Mouse (Mus musculus): ENCODE data around the gene Lmntd1.

Gene Lmntd1

GRCm38 (mm10) chr6:145380961-145381360 lies 233.2 kb downstream of the Lmntd1 start:
- no peak for DNase-seq (ENCODE audit: low spot score in 2 of 2)

GRCm38 (mm10) chr6:145379175-145379574 lies 234.9 kb downstream of the Lmntd1 start:
- no peak for DNase-seq (ENCODE audit: low spot score in 2 of 2)

GRCm38 (mm10) chr6:145378689-145379088 lies 235.4 kb downstream of the Lmntd1 start:
- no peak for DNase-seq (ENCODE audit: low spot score in 2 of 2)

GRCm38 (mm10) chr6:145374372-145374771 lies 239.7 kb downstream of the Lmntd1 start:
- DNase-seq (ENCODE audit: low spot score in 2 of 2), result no peak

- DNase-seq (ENCODE audit: low spot score in 2 of 2), result peak; percentile 81 to 84
These were observed 240.4 kb downstream of the Lmntd1 start for GRCm38 (mm10) chr6:145373712-145374221.

GRCm38 (mm10) chr6:145372066-145372465 lies 242.1 kb downstream of the Lmntd1 start:
- DNase-seq (ENCODE audit: low spot score in 2 of 2), result no peak

- DNase-seq (ENCODE audit: low spot score in 2 of 2), result no peak
These were observed 242.5 kb downstream of the Lmntd1 start for GRCm38 (mm10) chr6:145371586-145371985.

- DNase-seq (ENCODE audit: low spot score in 2 of 2), result no peak
These were observed 243.8 kb downstream of the Lmntd1 start for GRCm38 (mm10) chr6:145370302-145370701.

GRCm38 (mm10) chr6:145369290-145369689 lies 244.8 kb downstream of the Lmntd1 start:
- no peak for DNase-seq (ENCODE audit: low spot score in 2 of 2)

- DNase-seq (ENCODE audit: low spot score in 2 of 2), result no peak
These were observed 247.6 kb downstream of the Lmntd1 start for GRCm38 (mm10) chr6:145366488-145366887.

- no peak for DNase-seq (ENCODE audit: low spot score in 2 of 2)
These were observed 250.4 kb downstream of the Lmntd1 start for GRCm38 (mm10) chr6:145363698-145364097.

- no peak for DNase-seq (ENCODE audit: low spot score in 2 of 2)
These were observed 252.9 kb downstream of the Lmntd1 start for GRCm38 (mm10) chr6:145361109-145361694.

GRCm38 (mm10) chr6:145359470-145360430 lies 254.4 kb downstream of the Lmntd1 start:
- DNase-seq (ENCODE audit: low spot score in 2 of 2), result peak; percentile 26 to 52

GRCm38 (mm10) chr6:145358001-145358400 lies 256.1 kb downstream of the Lmntd1 start:
- DNase-seq (ENCODE audit: low spot score in 2 of 2), result no peak

- DNase-seq (ENCODE audit: low spot score in 2 of 2), result no peak
These were observed 260.3 kb downstream of the Lmntd1 start for GRCm38 (mm10) chr6:145353806-145354205.

GRCm38 (mm10) chr6:145352705-145353104 lies 261.4 kb downstream of the Lmntd1 start:
- DNase-seq (ENCODE audit: low spot score in 2 of 2), result no peak

- no peak for DNase-seq (ENCODE audit: low spot score in 2 of 2)
These were observed 265.8 kb downstream of the Lmntd1 start for GRCm38 (mm10) chr6:145348196-145348915.

- no peak for DNase-seq (ENCODE audit: low spot score in 2 of 2)
These were observed 266.5 kb downstream of the Lmntd1 start for GRCm38 (mm10) chr6:145347641-145348040.

GRCm38 (mm10) chr6:145346789-145347557 lies 267.1 kb downstream of the Lmntd1 start:
- DNase-seq (ENCODE audit: low spot score in 2 of 2), result no peak

GRCm38 (mm10) chr6:145346305-145346704 lies 267.8 kb downstream of the Lmntd1 start:
- no peak for DNase-seq (ENCODE audit: low spot score in 2 of 2)

GRCm38 (mm10) chr6:145344719-145345118 lies 269.4 kb downstream of the Lmntd1 start:
- no peak for DNase-seq (ENCODE audit: low spot score in 2 of 2)
